Mouse (Mus musculus) small intestine, adult 2 months (tissue): ENCODE data around the gene Arid3c. TPM values are rescaled to one million over a fixed set of nuclear protein-coding genes. Genes with fewer than 3 reads are reported as not detected.

Source experiments
- H3K27ac ChIP-seq: fragments of 200-500 bp; 2 replicates; pipeline ENCODE4 v1.5.1; 2012; ENCODE audit warnings: low read depth, low read length, control low read depth, inconsistent platforms; ENCODE audit not compliant: insufficient read depth
- H3K27me3 ChIP-seq: fragments of 200-500 bp; 2 replicates; pipeline ENCODE4 v1.6.1; 2012; ENCODE audit warnings: mild to moderate bottlenecking, moderate library complexity, low read length, inconsistent platforms; ENCODE audit not compliant: control insufficient read depth, insufficient read depth
- H3K36me3 ChIP-seq: fragments of 200-500 bp; 2 replicates; pipeline ENCODE4 v1.6.1; 2012; ENCODE audit warnings: mild to moderate bottlenecking, low read length, control low read depth, inconsistent platforms; ENCODE audit not compliant: control insufficient read depth, insufficient read depth
- H3K4me1 ChIP-seq: fragments of 200-500 bp; 2 replicates; pipeline ENCODE4 v1.6.1; 2012; ENCODE audit warnings: low read length, inconsistent platforms, mixed read lengths; ENCODE audit not compliant: control insufficient read depth, insufficient read depth, insufficient read length
- H3K4me3 ChIP-seq: fragments of 200-500 bp; 2 replicates; pipeline ENCODE4 v1.5.1; 2012; ENCODE audit warnings: low read depth, mild to moderate bottlenecking, control low read depth, inconsistent platforms, low read length, moderate library complexity
- CTCF ChIP-seq: fragments of 200-500 bp; IDR thresholded peaks from 2 replicates; pipeline ENCODE4 v1.5.1; 2012; ENCODE audit warnings: low read depth, mild to moderate bottlenecking, control low read depth, inconsistent platforms, low read length, moderate library complexity, mixed read lengths; ENCODE audit not compliant: insufficient replicate concordance, insufficient read length; ENCODE audit errors: extremely low read depth
- POLR2A ChIP-seq: fragments of 200-500 bp; IDR thresholded peaks from 2 replicates; pipeline ENCODE4 v1.6.1; 2012; ENCODE audit warnings: low read depth, mild to moderate bottlenecking, control low read depth, inconsistent platforms, low read length, moderate library complexity
- WGBS: fragments of 180-500 bp; shearing (Covaris S2); methylation state at CpG from one replicate; pipeline ENCODE4 v1.1.7; 2018; 5-methylcytosine and 5-hydroxymethylcytosine counted together
- polyA plus RNA-seq: library from polyadenylated mRNA; depleted of rRNA; stranded (reverse); fragments of >200 nt; gene quantifications from 2 replicates; pipeline ENCODE4 v1.2.3, GENCODE M21; 2012

Gene Arid3c
- polyA plus RNA-seq, 1 experiment: 0.09 TPM

- no peak overlapping the region for H3K27ac ChIP-seq
- peaks cover 9% of the 10 kb centered on the region for H3K4me1 ChIP-seq
- no peak overlapping the region for H3K4me3 ChIP-seq
- WGBS: 71% methylated on average over 8 of the region's 8 CpGs
- no peak for TF ChIP-seq CTCF
- TF ChIP-seq POLR2A: no peak
- H3K36me3 ChIP-seq: peaks cover 11% of the 10 kb centered on the region
- H3K27me3 ChIP-seq: no peaks in the 10 kb centered on the region
Observed at GRCm38 (mm10) chr4:41762099-41762687, 31.3 kb upstream of the Arid3c start.

- TF ChIP-seq CTCF (no peak), POLR2A (no peak)
- Histone ChIP-seq H3K27ac (no peak overlapping the region), H3K27me3 (no peaks in the 10 kb centered on the region), H3K36me3 (peaks cover 12% of the 10 kb centered on the region), H3K4me1 (peaks cover 9% of the 10 kb centered on the region), H3K4me3 (no peak overlapping the region)
Observed at GRCm38 (mm10) chr4:41761680-41762079, 30.7 kb upstream of the Arid3c start.

- Histone ChIP-seq H3K27me3 (no peaks in the 10 kb centered on the region), H3K27ac (peak overlapping the region; percentile 84), H3K4me1 (peaks cover 12% of the 10 kb centered on the region), H3K36me3 (peaks cover 12% of the 10 kb centered on the region), H3K4me3 (peak overlapping the region; percentile 55; the same call in 1 of the 2 replicates)
- WGBS: 71% methylated on average over 4 of the region's 4 CpGs
- TF ChIP-seq CTCF: no peak
Observed at GRCm38 (mm10) chr4:41760911-41761310, 30.0 kb upstream of the Arid3c start.

GRCm38 (mm10) chr4:41760288-41760721 lies 29.4 kb upstream of the Arid3c start:
- Histone ChIP-seq H3K27ac (peak overlapping the region; percentile 84), H3K36me3 (peaks cover 12% of the 10 kb centered on the region), H3K4me1 (peaks cover 12% of the 10 kb centered on the region), H3K27me3 (no peaks in the 10 kb centered on the region), H3K4me3 (peak overlapping the region; percentile 55)
- 4% methylated on average over 15 of the region's 15 CpGs for WGBS
- TF ChIP-seq POLR2A: peak; percentile 63
- TF ChIP-seq CTCF: no peak

- H3K4me1 ChIP-seq: peaks cover 14% of the 10 kb centered on the region
- WGBS: 26% methylated on average over 6 of the region's 6 CpGs
- peaks cover 12% of the 10 kb centered on the region for H3K36me3 ChIP-seq
- H3K27me3 ChIP-seq: no peaks in the 10 kb centered on the region
- peak overlapping the region; percentile 44 for H3K4me3 ChIP-seq
- H3K27ac ChIP-seq: peak overlapping the region; percentile 84
- TF ChIP-seq POLR2A (no peak), CTCF (no peak)
Observed at GRCm38 (mm10) chr4:41759656-41760287, 28.8 kb upstream of the Arid3c start.

GRCm38 (mm10) chr4:41759206-41759605 lies 28.3 kb upstream of the Arid3c start:
- peaks cover 12% of the 10 kb centered on the region for H3K36me3 ChIP-seq
- WGBS: 58% methylated on average over 9 of the region's 9 CpGs
- H3K4me1 ChIP-seq: peaks cover 16% of the 10 kb centered on the region
- no peaks in the 10 kb centered on the region for H3K27me3 ChIP-seq
- no peak for TF ChIP-seq CTCF
- TF ChIP-seq POLR2A: no peak
- no peak overlapping the region for H3K4me3 ChIP-seq
- no peak overlapping the region for H3K27ac ChIP-seq

GRCm38 (mm10) chr4:41758701-41759100 lies 27.8 kb upstream of the Arid3c start:
- TF ChIP-seq POLR2A (no peak), CTCF (no peak)
- peaks cover 16% of the 10 kb centered on the region for H3K4me1 ChIP-seq
- no peaks in the 10 kb centered on the region for H3K27me3 ChIP-seq
- peaks cover 12% of the 10 kb centered on the region for H3K36me3 ChIP-seq
- 0 out of 2 replicates have a peak overlapping the region, but pooled peaks have one; percentile 3 for H3K27ac ChIP-seq
- WGBS: 93% methylated on average over 4 of the region's 4 CpGs
- H3K4me3 ChIP-seq: no peak overlapping the region

GRCm38 (mm10) chr4:41758021-41758420 lies 27.1 kb upstream of the Arid3c start:
- no peak for TF ChIP-seq POLR2A
- no peak for TF ChIP-seq CTCF
- peaks cover 12% of the 10 kb centered on the region for H3K36me3 ChIP-seq
- no peaks in the 10 kb centered on the region for H3K27me3 ChIP-seq
- 74% methylated on average over 11 of the region's 11 CpGs for WGBS
- H3K4me3 ChIP-seq: no peak overlapping the region
- H3K27ac ChIP-seq: no peak overlapping the region
- peaks cover 16% of the 10 kb centered on the region for H3K4me1 ChIP-seq
